Mouse (Mus musculus): ENCODE results near the gene Tmed10. TPM values are rescaled to one million over a fixed set of nuclear protein-coding genes. Genes with fewer than 3 reads are reported as not detected.

Gene Tmed10
- polyA plus RNA-seq, 1 experiment, result 144 TPM

- no peaks in the 10 kb centered on the region for H3K4me1 ChIP-seq (ENCODE audit: control insufficient read depth, insufficient read depth, low read length)
- TF ChIP-seq POLR2A (IDR thresholded peaks at IDR 0.05; ENCODE audit: low read depth, low read length) (no peak), CTCF (conservative IDR thresholded peaks at IDR 0.05; ENCODE audit: insufficient read depth, insufficient read length, low read depth, low read length) (no peak)
- 78% methylated on average over 15 of the region's 15 CpGs for WGBS
- no peak for DNase-seq
- H3K36me3 ChIP-seq (ENCODE audit: control insufficient read depth, insufficient read depth, low read length), result no peaks in the 10 kb centered on the region
- no peak overlapping the region for H3K27ac ChIP-seq (ENCODE audit: insufficient read depth, low read depth, low read length)
- no peak overlapping the region for H3K4me3 ChIP-seq (ENCODE audit: insufficient read depth, low read depth, low read length)
- H3K27me3 ChIP-seq (replicated peaks; ENCODE audit: control insufficient read depth, insufficient read depth, low read length), result no peaks in the 10 kb centered on the region
Observed at GRCm38 (mm10) chr12:85389204-85390185, 14.8 kb upstream of the Tmed10 start.

GRCm38 (mm10) chr12:85385995-85386375, 11.3 kb upstream of the Tmed10 start:
- no peaks in the 10 kb centered on the region for H3K4me1 ChIP-seq (ENCODE audit: control insufficient read depth, insufficient read depth, low read length)
- no peaks in the 10 kb centered on the region for H3K27me3 ChIP-seq (replicated peaks; ENCODE audit: control insufficient read depth, insufficient read depth, low read length)
- no peaks in the 10 kb centered on the region for H3K36me3 ChIP-seq (ENCODE audit: control insufficient read depth, insufficient read depth, low read length)
- DNase-seq, result no peak
- H3K27ac ChIP-seq (ENCODE audit: insufficient read depth, low read depth, low read length), result no peak overlapping the region
- WGBS, result 65% methylated on average over 5 of the region's 5 CpGs
- TF ChIP-seq CTCF (conservative IDR thresholded peaks at IDR 0.05; ENCODE audit: insufficient read depth, insufficient read length, low read depth, low read length), result no peak
- no peak for TF ChIP-seq POLR2A (IDR thresholded peaks at IDR 0.05; ENCODE audit: low read depth, low read length)
- H3K4me3 ChIP-seq (ENCODE audit: insufficient read depth, low read depth, low read length), result no peak overlapping the region

GRCm38 (mm10) chr12:85385329-85385994, 10.8 kb upstream of the Tmed10 start:
- H3K4me1 ChIP-seq (ENCODE audit: control insufficient read depth, insufficient read depth, low read length), result no peaks in the 10 kb centered on the region
- DNase-seq, result no peak
- H3K27me3 ChIP-seq (replicated peaks; ENCODE audit: control insufficient read depth, insufficient read depth, low read length), result no peaks in the 10 kb centered on the region
- 78% methylated on average over 10 of the region's 10 CpGs for WGBS
- H3K27ac ChIP-seq (ENCODE audit: insufficient read depth, low read depth, low read length), result 0 out of 2 replicates have a peak overlapping the region, but pooled peaks have one; percentile 17
- no peak for TF ChIP-seq CTCF (conservative IDR thresholded peaks at IDR 0.05; ENCODE audit: insufficient read depth, insufficient read length, low read depth, low read length)
- no peak for TF ChIP-seq POLR2A (IDR thresholded peaks at IDR 0.05; ENCODE audit: low read depth, low read length)
- no peak overlapping the region for H3K4me3 ChIP-seq (ENCODE audit: insufficient read depth, low read depth, low read length)
- H3K36me3 ChIP-seq (ENCODE audit: control insufficient read depth, insufficient read depth, low read length), result no peaks in the 10 kb centered on the region

- TF ChIP-seq POLR2A (IDR thresholded peaks at IDR 0.05; ENCODE audit: low read depth, low read length), result no peak
- TF ChIP-seq CTCF (conservative IDR thresholded peaks at IDR 0.05; ENCODE audit: insufficient read depth, insufficient read length, low read depth, low read length), result no peak
- WGBS, result 67% methylated on average over 14 of the region's 14 CpGs
- H3K4me3 ChIP-seq (ENCODE audit: insufficient read depth, low read depth, low read length), result no peak overlapping the region
- no peak overlapping the region for H3K27ac ChIP-seq (ENCODE audit: insufficient read depth, low read depth, low read length)
- no peaks in the 10 kb centered on the region for H3K27me3 ChIP-seq (replicated peaks; ENCODE audit: control insufficient read depth, insufficient read depth, low read length)
- no peaks in the 10 kb centered on the region for H3K4me1 ChIP-seq (ENCODE audit: control insufficient read depth, insufficient read depth, low read length)
- no peaks in the 10 kb centered on the region for H3K36me3 ChIP-seq (ENCODE audit: control insufficient read depth, insufficient read depth, low read length)
- no peak for DNase-seq
Observed at GRCm38 (mm10) chr12:85382761-85383680, 8.4 kb upstream of the Tmed10 start.

GRCm38 (mm10) chr12:85381570-85381969, 6.9 kb upstream of the Tmed10 start:
- 91% methylated on average over 6 of the region's 6 CpGs for WGBS
- Histone ChIP-seq H3K4me1 (ENCODE audit: control insufficient read depth, insufficient read depth, low read length) (no peaks in the 10 kb centered on the region), H3K27ac (ENCODE audit: insufficient read depth, low read depth, low read length) (no peak overlapping the region), H3K4me3 (ENCODE audit: insufficient read depth, low read depth, low read length) (no peak overlapping the region), H3K27me3 (replicated peaks; ENCODE audit: control insufficient read depth, insufficient read depth, low read length) (no peaks in the 10 kb centered on the region), H3K36me3 (ENCODE audit: control insufficient read depth, insufficient read depth, low read length) (no peaks in the 10 kb centered on the region)
- no peak for TF ChIP-seq POLR2A (IDR thresholded peaks at IDR 0.05; ENCODE audit: low read depth, low read length)
- TF ChIP-seq CTCF (conservative IDR thresholded peaks at IDR 0.05; ENCODE audit: insufficient read depth, insufficient read length, low read depth, low read length), result no peak
- DNase-seq, result no peak

GRCm38 (mm10) chr12:85380942-85381341, 6.3 kb upstream of the Tmed10 start:
- no peak for DNase-seq
- H3K27me3 ChIP-seq (replicated peaks; ENCODE audit: control insufficient read depth, insufficient read depth, low read length), result no peaks in the 10 kb centered on the region
- no peak overlapping the region for H3K4me3 ChIP-seq (ENCODE audit: insufficient read depth, low read depth, low read length)
- no peak overlapping the region for H3K27ac ChIP-seq (ENCODE audit: insufficient read depth, low read depth, low read length)
- 81% methylated on average over 7 of the region's 7 CpGs for WGBS
- TF ChIP-seq POLR2A (IDR thresholded peaks at IDR 0.05; ENCODE audit: low read depth, low read length), result no peak
- peak; percentile 46 for TF ChIP-seq CTCF (conservative IDR thresholded peaks at IDR 0.05; ENCODE audit: insufficient read depth, insufficient read length, low read depth, low read length)
- no peaks in the 10 kb centered on the region for H3K36me3 ChIP-seq (ENCODE audit: control insufficient read depth, insufficient read depth, low read length)
- no peaks in the 10 kb centered on the region for H3K4me1 ChIP-seq (ENCODE audit: control insufficient read depth, insufficient read depth, low read length)
